Mouse (Mus musculus) monocyte, adult 5-6 weeks (primary cell): ENCODE data around the gene Pde8a. TPM values are rescaled to one million over a fixed set of nuclear protein-coding genes. Genes with fewer than 3 reads are reported as not detected.

Experiments used
- ATAC-seq: fragments of 153-309, 156-312 bp; replicated peaks from 2 replicates; pipeline ENCODE4 v1.8.0; 2017; ENCODE audit warnings: mild to moderate bottlenecking; ENCODE audit not compliant: low TSS enrichment, insufficient number of reproducible peaks, severe bottlenecking, poor library complexity, low FRiP score
- total RNA-seq: library from RNA; stranded (forward); fragments of 200-1000, 200-491, 200-594 nt; gene quantifications from 3 replicates; pipeline ENCODE4 v1.2.3, GENCODE M21; 2017

Gene Pde8a
- total RNA-seq, 1 experiment from 2014 or later = 7.0 TPM

DNA sequence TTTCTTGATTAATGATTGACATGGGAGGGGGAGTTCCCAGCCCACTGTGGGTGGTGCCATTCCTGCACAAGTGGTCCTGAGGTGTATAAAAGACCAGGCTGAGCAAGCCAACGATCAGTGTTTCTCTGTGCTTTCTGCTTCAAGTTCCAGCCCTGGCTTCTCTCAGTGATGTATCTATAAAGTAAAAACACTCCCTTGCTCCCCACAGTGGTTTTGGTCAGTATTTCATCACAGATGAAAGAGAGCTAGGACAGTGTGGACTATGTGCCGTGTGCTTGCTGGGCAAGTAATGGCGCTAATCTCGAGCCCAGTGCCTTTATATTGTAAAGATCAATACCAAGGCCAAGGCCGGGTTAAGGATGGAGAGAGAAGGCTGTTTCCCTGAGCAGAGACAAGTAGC lies 108.4 kb downstream of the Pde8a start:
- ATAC-seq = no peak

DNA sequence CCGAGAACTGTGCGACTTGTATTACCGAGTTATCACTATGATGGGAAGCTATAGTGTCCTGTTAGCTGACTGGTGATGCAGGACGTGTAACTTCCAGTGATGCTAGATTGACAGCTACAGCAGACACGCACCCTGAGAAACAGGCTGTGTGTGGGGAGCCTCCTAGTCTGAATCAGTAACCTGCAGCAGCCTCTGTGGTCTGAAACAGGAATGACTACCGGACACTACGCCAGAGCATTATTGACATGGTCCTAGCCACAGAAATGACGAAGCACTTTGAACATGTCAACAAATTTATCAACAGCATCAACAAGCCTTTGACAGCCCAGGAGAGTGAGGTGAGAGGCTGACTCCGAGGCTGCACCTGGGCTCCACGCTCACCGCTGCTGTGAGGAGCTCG lies 112.6 kb downstream of the Pde8a start:
- ATAC-seq = no peak

DNA sequence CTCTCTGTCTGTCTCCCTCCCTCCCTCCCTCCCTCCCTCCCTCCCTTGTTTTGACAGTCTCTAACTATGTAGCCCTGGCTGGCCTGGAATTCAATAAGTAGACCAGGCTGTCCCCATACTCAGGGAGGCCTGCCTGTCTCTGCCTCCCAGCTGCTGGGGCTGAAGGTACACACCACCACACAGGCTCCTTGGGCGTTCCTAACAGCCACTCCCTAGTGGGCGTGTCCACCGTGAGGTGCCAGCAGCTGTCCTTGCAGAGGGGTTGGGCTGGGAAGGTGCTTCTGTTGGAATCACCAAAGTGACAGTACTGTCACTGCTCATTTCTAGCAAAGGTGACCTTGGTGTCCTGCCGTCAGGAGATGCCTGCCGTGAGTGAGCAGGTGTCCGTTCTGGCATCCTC lies 113.5 kb downstream of the Pde8a start:
- ATAC-seq = no peak

DNA sequence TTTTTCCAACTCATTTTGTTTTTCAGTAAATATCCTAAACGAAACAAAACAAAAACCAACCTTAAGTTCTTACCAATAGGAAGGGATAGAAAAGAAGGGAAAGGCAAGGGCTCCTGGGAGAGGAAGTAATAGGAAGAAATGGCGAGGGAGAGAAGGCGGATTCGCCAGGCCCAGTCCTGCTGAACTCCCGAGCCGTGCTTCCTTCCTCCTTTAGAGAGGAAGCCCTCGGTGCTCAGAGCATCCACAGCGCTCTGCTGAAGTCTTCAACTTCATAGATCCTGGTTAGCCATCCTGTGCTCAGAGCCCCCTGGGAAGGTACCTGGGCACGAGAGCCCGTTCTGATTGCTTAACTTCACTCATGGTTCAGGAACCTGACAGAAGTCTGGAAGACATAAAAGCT lies 114.3 kb downstream of the Pde8a start:
- no peak for ATAC-seq

DNA sequence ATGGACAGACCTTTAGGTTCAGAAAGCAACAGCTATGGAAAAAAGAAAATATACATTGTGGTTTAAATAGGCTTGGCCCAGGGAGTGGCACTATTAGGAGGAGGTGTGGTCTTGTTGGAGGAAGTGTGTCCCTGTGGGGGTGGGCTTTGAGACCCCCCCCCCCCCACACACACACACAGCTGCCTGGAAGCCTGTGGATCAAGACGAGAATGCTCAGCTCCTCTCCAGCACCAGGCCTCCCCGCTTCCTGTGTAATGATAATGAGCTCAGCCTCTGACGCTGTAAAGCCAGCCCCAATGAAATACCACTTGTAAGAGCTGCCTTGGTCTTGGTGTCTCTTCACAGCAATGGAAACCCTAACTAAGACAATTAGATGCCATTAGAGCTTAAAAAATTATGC lies 117.4 kb downstream of the Pde8a start:
- ATAC-seq = no peak

DNA sequence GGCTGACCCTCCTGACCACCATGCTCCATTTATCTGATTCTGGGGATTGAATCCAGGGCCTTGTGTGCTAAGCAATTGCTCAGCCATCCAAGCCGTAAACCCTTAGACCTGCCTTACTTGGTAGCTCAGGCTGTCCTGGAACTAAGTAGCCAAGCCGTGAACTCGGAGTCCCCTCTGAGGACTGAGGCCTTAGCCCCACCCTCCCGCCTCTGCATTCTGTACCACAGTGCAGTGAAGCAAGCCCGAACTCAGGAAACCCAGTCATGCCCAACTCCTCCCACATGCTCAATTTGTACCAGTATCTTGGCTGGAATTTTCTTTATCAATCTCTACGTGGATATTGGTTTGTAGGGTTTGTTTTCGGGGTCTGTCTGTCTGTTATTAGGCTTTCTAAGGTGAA lies 118.5 kb downstream of the Pde8a start:
- no peak for ATAC-seq

DNA sequence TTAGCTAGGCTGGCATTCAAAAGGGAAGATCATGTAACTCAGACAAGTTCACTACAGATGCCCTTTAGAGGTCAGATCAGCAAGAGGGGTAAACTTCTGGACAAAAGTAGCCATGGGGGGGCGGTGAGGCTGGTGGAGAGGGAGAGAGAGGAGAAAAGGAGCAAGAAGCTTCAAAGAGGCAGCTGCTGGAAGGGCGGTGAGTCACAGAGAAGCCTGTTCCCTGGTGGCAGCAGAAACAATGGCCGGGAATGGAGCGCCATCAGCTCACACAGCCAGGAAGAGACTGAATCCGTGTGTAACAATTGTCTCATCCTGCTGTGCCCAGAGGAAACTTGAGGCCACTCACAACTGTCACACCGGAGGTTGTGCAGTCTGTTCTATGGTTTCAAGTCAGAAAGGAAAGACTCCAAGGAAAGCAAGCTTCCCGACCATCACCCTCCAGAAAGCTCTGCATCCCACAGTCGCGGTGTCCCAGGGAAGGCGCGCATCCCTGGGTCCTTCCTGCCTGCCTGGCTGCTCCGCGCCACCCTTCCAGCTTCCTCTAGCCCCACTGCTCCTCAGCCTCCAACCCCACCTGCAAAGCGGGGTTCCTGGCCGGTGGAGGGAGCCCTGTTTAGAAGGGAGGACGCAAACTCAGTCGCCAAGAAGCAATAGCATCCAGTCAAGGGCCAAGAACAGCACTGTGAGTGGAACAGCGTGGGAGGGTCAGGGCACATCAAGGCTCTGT lies 122.5 kb downstream of the Pde8a start:
- ATAC-seq = no peak

DNA sequence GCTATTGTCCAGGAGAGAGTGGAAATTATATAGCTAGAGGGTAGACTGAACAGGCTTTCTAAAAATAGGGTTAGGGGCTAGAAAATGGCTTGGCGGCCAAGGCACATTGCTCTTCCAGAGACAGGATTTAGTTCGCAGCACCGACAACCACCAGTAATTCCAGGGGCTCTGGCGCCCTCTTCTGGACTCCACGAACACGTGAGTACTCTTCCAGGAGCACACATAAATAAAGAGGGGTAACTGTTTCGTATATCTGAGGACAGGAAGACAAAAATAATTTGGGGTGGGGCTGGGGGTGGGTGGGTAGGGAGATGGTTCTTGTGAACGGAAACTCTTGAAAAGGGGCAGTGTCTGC lies 123.0 kb downstream of the Pde8a start:
- no peak for ATAC-seq

DNA sequence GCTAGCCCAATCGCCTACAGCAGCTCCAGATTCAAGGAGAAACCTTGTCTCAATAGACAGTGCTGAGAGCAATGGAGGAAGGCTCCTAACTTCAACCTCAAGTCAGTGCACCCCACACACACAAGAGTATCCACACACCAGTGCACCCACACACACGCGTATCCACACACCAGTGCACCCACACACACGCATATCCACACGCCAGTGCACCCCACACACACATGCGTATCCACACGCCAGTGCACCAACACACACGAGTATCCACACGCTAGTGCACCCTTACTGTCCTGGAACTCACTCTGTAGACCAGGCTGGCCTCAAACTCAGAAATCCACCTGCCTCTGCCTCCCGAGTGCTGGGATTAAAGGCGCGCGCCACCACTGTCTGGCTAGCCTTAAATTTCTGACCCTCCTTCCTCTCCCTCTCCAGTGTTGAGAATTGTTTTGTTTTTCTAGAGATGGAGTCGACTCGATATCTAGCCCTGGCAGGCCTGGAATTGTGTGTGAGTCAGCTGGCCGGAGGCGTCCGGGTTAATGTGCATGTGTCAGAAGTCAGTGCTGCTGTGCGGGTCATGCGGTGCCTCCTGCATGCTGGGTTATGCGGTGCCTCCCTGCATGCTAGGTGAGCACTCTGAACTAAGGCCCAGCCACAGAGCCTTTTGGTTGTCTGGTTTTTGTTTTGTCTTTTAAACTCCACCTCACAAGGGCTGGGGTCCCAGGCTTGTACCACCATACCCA lies 124.6 kb downstream of the Pde8a start:
- no peak for ATAC-seq

DNA sequence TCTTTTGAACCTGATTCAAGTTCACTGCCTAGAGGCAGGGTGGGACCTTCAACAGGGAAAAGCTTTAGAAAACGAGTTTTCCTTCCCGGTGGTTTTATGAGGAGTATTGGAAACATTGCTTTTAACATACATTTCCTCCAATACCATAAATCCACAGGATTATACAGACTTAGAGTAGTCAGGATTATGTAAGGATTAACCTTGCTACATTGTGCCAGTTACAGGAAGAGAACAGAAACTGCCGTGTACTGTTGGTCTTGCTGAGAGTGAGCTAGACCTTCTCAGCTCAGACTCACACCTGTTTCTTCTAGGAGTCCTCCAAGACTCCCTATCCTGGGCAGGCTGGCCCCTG lies 125.1 kb downstream of the Pde8a start:
- ATAC-seq = no peak

DNA sequence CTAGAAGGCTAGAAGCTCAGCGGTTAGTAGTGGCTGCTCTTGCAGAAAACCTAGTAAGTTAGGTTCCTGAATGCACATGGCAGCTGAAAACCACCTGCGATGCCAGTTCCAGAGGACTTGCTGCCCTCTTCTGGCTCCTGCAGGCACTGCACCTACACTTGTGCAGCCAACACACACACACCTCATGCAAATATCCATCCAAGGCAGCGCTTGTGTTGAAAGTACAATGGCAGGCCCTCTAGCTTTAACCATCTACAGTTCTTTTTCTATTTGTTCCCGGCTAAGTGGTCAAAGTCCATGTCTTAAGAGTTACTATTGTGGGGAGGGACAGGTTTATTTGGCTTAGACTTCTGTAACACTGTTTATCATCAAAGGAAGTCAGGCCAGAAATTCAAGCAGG lies 126.4 kb downstream of the Pde8a start:
- ATAC-seq = peak; percentile 56; the same call in 1 of the 2 replicates

DNA sequence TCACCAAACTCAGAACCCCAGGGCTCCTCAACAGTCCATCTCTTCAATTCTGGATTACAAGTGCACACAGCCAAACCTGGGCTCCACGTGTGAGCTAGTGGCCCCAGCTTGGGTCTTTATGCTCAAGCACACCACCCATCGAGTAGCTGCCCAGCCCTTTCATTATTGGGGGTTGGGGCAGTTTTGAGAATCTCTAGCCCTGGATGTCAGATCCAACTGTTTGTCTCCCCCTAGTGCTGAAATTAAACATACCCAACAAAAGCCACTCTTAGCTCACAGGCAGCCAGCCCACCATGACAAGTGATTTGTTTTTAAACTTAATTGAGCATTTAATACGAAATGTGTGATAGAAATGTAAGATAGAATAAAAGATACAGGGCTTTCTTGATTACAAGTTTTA lies 128.2 kb downstream of the Pde8a start:
- ATAC-seq = no peak

DNA sequence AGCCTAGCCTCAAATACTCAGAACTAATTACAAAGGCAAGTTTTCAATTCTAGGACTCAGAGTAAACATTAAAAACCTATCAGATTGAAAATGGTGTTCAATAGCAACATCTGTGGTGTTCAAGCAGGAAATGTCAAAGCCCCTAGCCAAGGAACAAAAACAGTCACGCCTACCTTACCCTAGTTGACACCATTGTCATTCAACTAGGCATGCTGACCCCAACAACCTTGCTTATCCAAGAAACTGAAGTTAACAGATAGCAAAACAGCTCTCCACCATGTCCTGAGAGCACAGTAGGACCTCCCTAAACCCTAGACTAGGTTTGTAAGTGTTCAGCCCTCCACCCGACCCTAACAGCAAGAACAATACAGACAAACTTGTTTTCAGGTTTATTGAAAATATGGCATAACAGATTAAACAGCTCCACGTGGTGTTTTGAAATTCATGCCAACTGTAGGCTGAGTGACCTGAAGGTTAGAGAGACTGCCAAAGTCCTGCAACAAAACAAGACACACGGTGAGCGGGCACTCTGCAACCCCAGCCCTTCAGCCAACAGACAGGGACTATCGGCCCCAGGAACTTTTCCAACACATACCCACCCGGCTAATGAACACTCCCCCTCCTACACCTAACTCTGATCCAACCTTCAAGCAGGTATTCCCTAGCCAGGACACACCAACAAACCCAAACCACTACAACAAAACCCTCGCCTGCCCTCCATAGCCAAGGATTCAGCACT lies 129.1 kb downstream of the Pde8a start:
- no peak for ATAC-seq

DNA sequence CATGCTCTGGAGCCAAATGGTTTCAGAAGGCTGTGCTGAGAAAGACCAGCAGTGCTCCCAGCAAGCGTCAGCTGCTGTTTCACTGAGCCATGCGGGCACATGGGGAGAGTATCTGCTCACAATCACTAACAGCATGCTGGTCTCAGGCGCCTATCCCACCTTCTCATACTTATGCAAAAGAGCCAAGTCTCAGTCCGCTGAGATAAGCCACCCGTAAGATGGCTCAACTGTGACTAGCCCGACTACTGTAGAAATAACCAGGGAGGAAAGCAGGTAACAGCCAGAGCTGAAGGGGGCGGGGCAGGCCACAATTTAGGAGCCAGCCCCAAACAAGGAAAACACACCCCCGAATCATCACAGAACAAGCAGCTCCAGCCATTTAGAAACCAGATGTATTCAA lies 129.9 kb downstream of the Pde8a start:
- no peak for ATAC-seq

DNA sequence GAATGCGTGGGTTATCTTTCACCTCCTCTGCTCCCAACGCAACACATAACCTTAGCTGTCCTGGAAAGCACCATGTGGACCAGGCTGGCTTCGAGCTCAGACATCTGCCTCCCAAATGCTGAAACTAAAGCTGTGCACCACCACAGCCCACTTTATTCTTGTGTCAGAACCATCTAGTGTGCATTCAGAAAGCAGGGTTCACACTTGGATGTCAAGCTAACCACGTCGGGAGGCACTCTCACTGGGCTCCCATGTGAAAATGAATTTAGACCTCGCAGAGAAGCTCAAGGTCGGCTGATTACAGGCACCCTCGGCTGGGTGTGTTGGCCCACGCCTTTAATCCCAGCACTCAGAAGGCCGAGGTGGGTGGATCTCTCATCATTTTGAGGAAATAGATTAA lies 130.4 kb downstream of the Pde8a start:
- no peak for ATAC-seq

DNA sequence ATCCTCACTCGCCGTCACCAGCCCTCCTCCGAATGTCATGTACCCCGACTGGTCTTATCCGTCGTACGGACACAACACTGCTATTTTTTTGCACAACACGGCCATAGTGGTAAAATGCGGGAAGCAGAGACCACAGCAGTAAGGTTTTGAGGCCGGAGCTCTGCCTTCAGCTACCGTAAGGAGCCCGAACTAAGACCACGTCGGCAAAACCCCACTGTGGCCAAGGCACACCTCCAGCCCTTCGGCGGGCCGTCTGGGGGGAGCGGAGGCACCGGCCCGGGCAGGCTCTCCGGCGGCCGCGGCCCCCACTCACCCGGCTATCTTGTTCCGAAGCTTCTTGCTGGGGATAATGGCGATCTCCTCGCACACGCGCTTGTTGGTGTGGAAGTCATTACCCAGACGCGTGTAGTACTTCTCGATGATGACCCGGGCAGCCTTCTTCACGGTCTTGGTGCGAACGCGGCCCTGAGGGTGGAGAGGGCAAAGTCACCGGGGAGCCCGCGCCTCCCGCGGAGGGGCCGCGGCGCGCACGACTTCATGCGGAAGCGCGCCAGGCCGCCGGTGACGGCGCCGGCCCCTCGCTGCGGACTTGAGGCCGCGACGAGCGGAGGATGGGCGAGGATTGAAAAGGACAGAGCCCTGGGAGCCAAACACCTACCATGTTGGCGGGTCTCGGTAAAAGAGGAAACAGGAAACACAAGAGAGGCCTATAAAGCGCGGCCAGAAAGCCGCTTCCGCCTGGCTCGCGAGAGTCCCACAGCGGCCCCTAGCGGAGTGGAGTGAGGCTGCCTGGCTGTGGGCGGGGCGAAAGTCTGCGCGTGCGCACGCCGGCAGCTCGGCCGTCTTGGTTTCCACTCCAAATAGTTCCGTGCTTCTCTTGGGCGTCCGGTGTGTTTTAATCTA lies 131.4 kb downstream of the Pde8a start, which contains the start of gene Rps17:
Gene Rps17 (minus strand): TSS at position 711 of the 903 bp plus-strand sequence.
- peak; percentile 89 for ATAC-seq

DNA sequence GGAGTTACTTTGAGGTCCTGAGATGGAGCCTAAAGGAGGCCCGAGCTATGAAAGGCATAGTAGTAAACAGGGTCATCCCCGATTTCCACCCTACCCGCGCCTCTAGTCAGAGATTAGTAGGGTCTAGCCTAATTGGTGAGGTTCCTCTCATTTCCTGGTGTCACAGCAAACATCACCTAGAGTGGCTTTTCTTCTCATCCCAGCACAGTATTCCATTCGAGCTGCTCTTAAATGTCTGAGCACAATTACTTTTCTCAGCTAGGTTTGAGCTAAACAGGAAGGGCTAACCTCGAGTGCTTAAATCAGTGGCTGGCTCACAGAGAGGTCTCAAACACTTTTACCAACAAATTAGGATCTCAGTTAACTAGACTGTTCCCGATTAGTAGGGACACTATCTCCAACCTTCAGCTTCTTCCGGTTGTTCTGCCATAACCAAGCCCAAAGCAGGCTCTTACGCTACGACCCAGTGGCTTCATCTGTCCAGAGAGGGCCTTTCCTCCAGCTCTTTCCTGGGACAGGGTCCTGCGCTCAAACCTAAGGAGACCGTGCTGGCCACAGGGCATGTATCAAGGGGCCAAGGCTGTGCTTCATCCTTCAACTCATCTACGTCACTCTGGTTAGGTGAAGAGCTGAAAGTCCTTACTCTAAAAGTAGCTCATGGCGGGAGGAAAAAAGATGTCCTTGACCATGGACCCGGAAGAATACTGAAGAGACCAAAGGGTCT lies 132.2 kb downstream of the Pde8a start:
- no peak for ATAC-seq

DNA sequence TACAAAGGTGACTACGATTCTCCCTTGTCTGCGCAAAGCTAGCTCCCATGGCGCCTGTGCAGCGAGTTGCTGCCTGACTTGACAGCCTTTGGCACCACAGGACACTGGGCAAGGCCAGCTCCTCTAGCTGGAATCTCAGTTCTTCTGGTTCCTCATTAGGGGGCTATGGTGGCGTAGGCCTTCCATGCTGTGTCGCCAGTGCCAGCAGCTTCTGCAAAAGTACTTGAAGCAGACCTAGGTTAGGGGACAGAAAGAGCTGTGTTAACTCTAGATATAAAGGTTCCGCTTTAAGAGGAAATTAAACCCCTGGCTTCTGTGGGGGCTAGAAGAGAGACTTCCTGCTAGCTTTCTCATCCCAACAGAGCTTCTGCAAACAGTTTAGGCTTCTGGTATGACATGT lies 134.8 kb downstream of the Pde8a start:
- no peak for ATAC-seq
